In genomic region chr7:135556663-135557402, GRCm38 (mm10) we compare ENCODE assay signal across 27 mouse cellular contexts. TPM values are rescaled to one million over a fixed set of nuclear protein-coding genes. Genes with fewer than 3 reads are reported as not detected.
"Had no signal": no experiment of that assay in that cellular context is flagged by ENCODE, and none has a peak within 500 bp of the region (broad histone marks: within the 10 kb centered on the region; RNA-seq: fewer than 3 reads in every experiment).

No protein-coding gene starts in this region.

- H3K4me3 ChIP-seq: limb, embryonic 10.5 days; limb, embryonic 13.5 days; midbrain, embryonic 10.5 days; midbrain, embryonic 13.5 days; neural tube, embryonic 12.5 days; neural tube, embryonic 15.5 days had no signal

- H3K27me3 ChIP-seq: neural tube, embryonic 12.5 days; neural tube, embryonic 15.5 days had no signal

- H3K27ac ChIP-seq: limb, embryonic 10.5 days; limb, embryonic 13.5 days; liver, embryonic 14.5 days; midbrain, embryonic 10.5 days; midbrain, embryonic 13.5 days; neural tube, embryonic 12.5 days; neural tube, embryonic 15.5 days had no signal

- H3K4me1 ChIP-seq: limb, embryonic 10.5 days; limb, embryonic 13.5 days; midbrain, embryonic 10.5 days; midbrain, embryonic 13.5 days; neural tube, embryonic 15.5 days had no signal

- ATAC-seq: intestine, embryonic 16.5 days; liver, postnatal 0 days; lung, postnatal 0 days; midbrain, embryonic 13.5 days had no signal

- H3K36me3 ChIP-seq: limb, embryonic 10.5 days; limb, embryonic 13.5 days; midbrain, embryonic 10.5 days; midbrain, embryonic 13.5 days; neural tube, embryonic 12.5 days; neural tube, embryonic 15.5 days had no signal

- DNase-seq: kidney, adult 18-20 months; kidney, postnatal 10 days; kidney, postnatal 36 days; liver; liver, postnatal 0 days; lung, embryonic 14.5 days; lung, postnatal 36 days; right cerebral cortex, adult 18-20 months; right cerebral cortex, postnatal 25 days; thymus, adult 18-20 months; thymus, postnatal 36 days had no signal

- H3K4me2 ChIP-seq: limb, embryonic 13.5 days; lung, embryonic 14.5 days; midbrain, embryonic 13.5 days; neural tube, embryonic 12.5 days; neural tube, embryonic 15.5 days had no signal

- H3K9ac ChIP-seq: limb, embryonic 13.5 days; liver, embryonic 14.5 days; liver, postnatal 0 days; lung, embryonic 14.5 days; midbrain, embryonic 13.5 days; neural tube, embryonic 12.5 days; neural tube, embryonic 15.5 days had no signal

- H3K9me3 ChIP-seq: limb, embryonic 10.5 days; limb, embryonic 13.5 days; midbrain, embryonic 10.5 days; midbrain, embryonic 13.5 days; neural tube, embryonic 12.5 days; neural tube, embryonic 15.5 days had no signal

RNA-seq across cellular contexts. Expression of gene Clrn3, which starts 28.4 kb away (rescaled TPM):
- total RNA-seq: layer of hippocampus, postnatal 14 days; left cerebral cortex, adult 18-20 months; left cerebral cortex, postnatal 25 days; midbrain, postnatal 0 days had no signal
- polyA plus RNA-seq: limb, embryonic 10.5 days; limb, embryonic 13.5 days; liver, embryonic 14.5 days; liver, postnatal 0 days; lung, embryonic 14.5 days; lung, postnatal 0 days; midbrain, embryonic 10.5 days; midbrain, embryonic 13.5 days; midbrain, postnatal 0 days; neural tube, embryonic 12.5 days; neural tube, embryonic 15.5 days; spleen, adult 2 months; testis, adult 2 months; urinary bladder, adult 2 months had no signal
